Mouse (Mus musculus): ENCODE results near the gene Bpi. TPM values are rescaled to one million over a fixed set of nuclear protein-coding genes. Genes with fewer than 3 reads are reported as not detected.
A peak's percentile ranks its signal among the peaks of the same experiment; 100 is the strongest.

Bpi gene
- polyA plus RNA-seq, 1 experiment from 2014 or later, result not detected

GRCm38 (mm10) chr2:158305948-158306695 is 48.2 kb downstream of the Bpi start, which contains the start of gene Lbp:
Gene Lbp, plus strand, starts transcription at chr2:158306493.
- Histone ChIP-seq H3K9me3 (replicated peaks) (no peaks in the 10 kb centered on the region), H3K4me2 (no peak within 1 kb of the TSS), H3K27me3 (no peaks in the 10 kb centered on the region), H3K4me1 (no peaks in the 10 kb centered on the region), H3K36me3 (ENCODE audit: poor library complexity, severe bottlenecking) (no peaks in the 10 kb centered on the region), H3K4me3 (no peak within 1 kb of the TSS), H3K9ac (no peak within 1 kb of the TSS), H3K27ac (no peak within 1 kb of the TSS)
- WGBS, result 55% methylated on average over 13 of the region's 13 CpGs
- no peak for ATAC-seq

GRCm38 (mm10) chr2:158306696-158307049 is 48.8 kb downstream of the Bpi start:
- no peaks in the 10 kb centered on the region for H3K4me1 ChIP-seq
- ATAC-seq, result no peak
- no peak overlapping the region for H3K27ac ChIP-seq
- 43% methylated on average over 6 of the region's 6 CpGs for WGBS
- H3K27me3 ChIP-seq, result no peaks in the 10 kb centered on the region
- H3K9ac ChIP-seq, result no peak overlapping the region
- no peak overlapping the region for H3K4me2 ChIP-seq
- H3K9me3 ChIP-seq (replicated peaks), result no peaks in the 10 kb centered on the region
- H3K36me3 ChIP-seq (ENCODE audit: poor library complexity, severe bottlenecking), result no peaks in the 10 kb centered on the region
- no peak overlapping the region for H3K4me3 ChIP-seq

GRCm38 (mm10) chr2:158308276-158308675 is 50.4 kb downstream of the Bpi start:
- H3K9ac ChIP-seq, result no peak overlapping the region
- H3K27me3 ChIP-seq, result no peaks in the 10 kb centered on the region
- no peak overlapping the region; the same call in 1 of the 2 replicates for H3K27ac ChIP-seq
- ATAC-seq, result no peak
- H3K36me3 ChIP-seq (ENCODE audit: poor library complexity, severe bottlenecking), result no peaks in the 10 kb centered on the region
- H3K9me3 ChIP-seq (replicated peaks), result no peaks in the 10 kb centered on the region
- H3K4me2 ChIP-seq, result no peak overlapping the region
- no peaks in the 10 kb centered on the region for H3K4me1 ChIP-seq
- H3K4me3 ChIP-seq, result no peak overlapping the region
- 51% methylated on average over 5 of the region's 5 CpGs for WGBS

GRCm38 (mm10) chr2:158313089-158313488 is 55.2 kb downstream of the Bpi start:
- WGBS, result 91% methylated on average over 1 of the region's 1 CpGs
- no peak overlapping the region for H3K4me3 ChIP-seq
- ATAC-seq, result no peak

GRCm38 (mm10) chr2:158316371-158316770 is 58.5 kb downstream of the Bpi start:
- WGBS, result 71% methylated on average over 8 of the region's 8 CpGs
- no peak for ATAC-seq
- Histone ChIP-seq H3K4me3 (no peak overlapping the region), H3K9me3 (replicated peaks) (no peaks in the 10 kb centered on the region), H3K4me1 (peaks cover 5% of the 10 kb centered on the region), H3K9ac (no peak overlapping the region), H3K36me3 (ENCODE audit: poor library complexity, severe bottlenecking) (no peaks in the 10 kb centered on the region), H3K27ac (no peak overlapping the region), H3K4me2 (no peak overlapping the region), H3K27me3 (no peaks in the 10 kb centered on the region)

More at GRCm38 (mm10) chr2:158313089-158313488, 55.2 kb downstream of the Bpi start:
- Histone ChIP-seq H3K4me1 (peaks cover 5% of the 10 kb centered on the region), H3K9ac (no peak overlapping the region), H3K27ac (no peak overlapping the region), H3K4me2 (no peak overlapping the region), H3K9me3 (replicated peaks) (no peaks in the 10 kb centered on the region), H3K36me3 (ENCODE audit: poor library complexity, severe bottlenecking) (no peaks in the 10 kb centered on the region), H3K27me3 (no peaks in the 10 kb centered on the region)

- peak; percentile 71 for ATAC-seq
Measured at GRCm38 (mm10) chr2:158317026-158317425, 59.1 kb downstream of the Bpi start.

GRCm38 (mm10) chr2:158321596-158321995 is 63.7 kb downstream of the Bpi start:
- no peak overlapping the region for H3K9ac ChIP-seq

More at GRCm38 (mm10) chr2:158317026-158317425, 59.1 kb downstream of the Bpi start:
- Histone ChIP-seq H3K36me3 (ENCODE audit: poor library complexity, severe bottlenecking) (no peaks in the 10 kb centered on the region), H3K9ac (no peak overlapping the region), H3K4me3 (no peak overlapping the region), H3K27ac (no peak overlapping the region), H3K9me3 (replicated peaks) (no peaks in the 10 kb centered on the region), H3K4me2 (no peak overlapping the region), H3K27me3 (no peaks in the 10 kb centered on the region), H3K4me1 (peaks cover 5% of the 10 kb centered on the region)
- 12% methylated on average over 5 of the region's 5 CpGs for WGBS

GRCm38 (mm10) chr2:158322845-158323244 is 65.0 kb downstream of the Bpi start:
- H3K27ac ChIP-seq, result no peak overlapping the region
- no peaks in the 10 kb centered on the region for H3K27me3 ChIP-seq
- no peaks in the 10 kb centered on the region for H3K36me3 ChIP-seq (ENCODE audit: poor library complexity, severe bottlenecking)
- H3K9me3 ChIP-seq (replicated peaks), result no peaks in the 10 kb centered on the region
- H3K9ac ChIP-seq, result no peak overlapping the region
- ATAC-seq, result no peak
- H3K4me3 ChIP-seq, result no peak overlapping the region
- no peak overlapping the region for H3K4me2 ChIP-seq
- H3K4me1 ChIP-seq, result no peaks in the 10 kb centered on the region
- 84% methylated on average over 3 of the region's 3 CpGs for WGBS

More at GRCm38 (mm10) chr2:158321596-158321995, 63.7 kb downstream of the Bpi start:
- Histone ChIP-seq H3K4me1 (peaks cover 5% of the 10 kb centered on the region), H3K27me3 (no peaks in the 10 kb centered on the region), H3K27ac (no peak overlapping the region), H3K9me3 (replicated peaks) (no peaks in the 10 kb centered on the region), H3K36me3 (ENCODE audit: poor library complexity, severe bottlenecking) (no peaks in the 10 kb centered on the region), H3K4me3 (no peak overlapping the region), H3K4me2 (no peak overlapping the region)
- no peak for ATAC-seq
- 90% methylated on average over 6 of the region's 6 CpGs for WGBS

GRCm38 (mm10) chr2:158324531-158325190 is 66.8 kb downstream of the Bpi start:
- H3K4me2 ChIP-seq, result no peak overlapping the region
- whole genome bisulfite sequencing, result 66% methylated on average over 10 of the region's 10 CpGs
- no peak overlapping the region for H3K27ac ChIP-seq
- H3K36me3 ChIP-seq (ENCODE audit: poor library complexity, severe bottlenecking), result no peaks in the 10 kb centered on the region
- H3K4me3 ChIP-seq, result no peak overlapping the region
- H3K27me3 ChIP-seq, result no peaks in the 10 kb centered on the region
- no peaks in the 10 kb centered on the region for H3K4me1 ChIP-seq
- peak; percentile 82 for ATAC-seq
- H3K9ac ChIP-seq, result no peak overlapping the region
- no peaks in the 10 kb centered on the region for H3K9me3 ChIP-seq (replicated peaks)

- no peak for ATAC-seq
- Histone ChIP-seq H3K27me3 (no peaks in the 10 kb centered on the region), H3K9me3 (replicated peaks) (no peaks in the 10 kb centered on the region), H3K9ac (no peak overlapping the region), H3K27ac (no peak overlapping the region), H3K4me1 (no peaks in the 10 kb centered on the region), H3K4me3 (no peak overlapping the region), H3K36me3 (ENCODE audit: poor library complexity, severe bottlenecking) (no peaks in the 10 kb centered on the region), H3K4me2 (no peak overlapping the region)
- WGBS, result 63% methylated on average over 8 of the region's 8 CpGs
Measured at GRCm38 (mm10) chr2:158325609-158326008, 67.7 kb downstream of the Bpi start.

Data from forebrain, embryonic 13.5 days (tissue).